Mouse (Mus musculus): ENCODE measurements at regions not wholly inside any gene's neighbourhood (a gene's known extent, or its start where the extent isn't known, plus 50 kb on each side); places are given as distances from the start of the nearest gene placed in this dataset.

- no peak overlapping the region for H3K4me3 ChIP-seq (ENCODE audit: low read depth, low read length)
- 0 out of 2 replicates have a peak overlapping the region, but pooled peaks have one; percentile 21 for H3K27ac ChIP-seq (ENCODE audit: low read depth, low read length)
- no peak overlapping the region for H3K4me2 ChIP-seq (ENCODE audit: low read depth, low read length, poor library complexity, severe bottlenecking)
- H3K27me3 ChIP-seq (ENCODE audit: insufficient read depth, low read length), result no peaks in the 10 kb centered on the region
- WGBS, result 14% methylated on average over 4 of the region's 4 CpGs
- H3K9me3 ChIP-seq (ENCODE audit: low read length), result no peaks in the 10 kb centered on the region
- DNase-seq (ENCODE audit: low spot score), result no peak
- no peak for ATAC-seq (ENCODE audit: low FRiP score)
- H3K36me3 ChIP-seq (ENCODE audit: insufficient read depth, low read length), result no peaks in the 10 kb centered on the region
- 0 out of 2 replicates have a peak, but pooled peaks cover 3% of the 10 kb centered on the region for H3K4me1 ChIP-seq (ENCODE audit: insufficient read depth, low read length)
- H3K9ac ChIP-seq (replicated peaks; ENCODE audit: low read length, poor library complexity, severe bottlenecking), result no peak overlapping the region
- no peak for TF ChIP-seq CTCF (IDR thresholded peaks at IDR 0.05)
Observed at GRCm38 (mm10) chr12:27538210-27538609, 195.8 kb upstream of the Sox11 start.

- no peak overlapping the region for H3K4me3 ChIP-seq (ENCODE audit: low read depth, low read length)
- H3K27ac ChIP-seq (ENCODE audit: low read depth, low read length), result no peak overlapping the region
- no peaks in the 10 kb centered on the region for H3K36me3 ChIP-seq (ENCODE audit: insufficient read depth, low read length)
- WGBS, result 67% methylated on average over 3 of the region's 3 CpGs
- ATAC-seq (ENCODE audit: low FRiP score), result no peak
- H3K9ac ChIP-seq (replicated peaks; ENCODE audit: low read length, poor library complexity, severe bottlenecking), result no peak overlapping the region
- peak; percentile 55 for DNase-seq (ENCODE audit: low spot score)
- no peak for TF ChIP-seq CTCF (IDR thresholded peaks at IDR 0.05)
- 0 out of 2 replicates have a peak, but pooled peaks cover 3% of the 10 kb centered on the region for H3K4me1 ChIP-seq (ENCODE audit: insufficient read depth, low read length)
- no peaks in the 10 kb centered on the region for H3K27me3 ChIP-seq (ENCODE audit: insufficient read depth, low read length)
- H3K4me2 ChIP-seq (ENCODE audit: low read depth, low read length, poor library complexity, severe bottlenecking), result no peak overlapping the region
- no peaks in the 10 kb centered on the region for H3K9me3 ChIP-seq (ENCODE audit: low read length)
Observed at GRCm38 (mm10) chr12:27537507-27537906, 195.1 kb upstream of the Sox11 start.

GRCm38 (mm10) chr12:27537017-27537416 is 194.6 kb upstream of the Sox11 start:
- Histone ChIP-seq H3K4me2 (ENCODE audit: low read depth, low read length, poor library complexity, severe bottlenecking) (no peak overlapping the region), H3K9me3 (ENCODE audit: low read length) (no peaks in the 10 kb centered on the region), H3K27ac (ENCODE audit: low read depth, low read length) (peak overlapping the region; percentile 6; the same call in 1 of the 2 replicates), H3K36me3 (ENCODE audit: insufficient read depth, low read length) (no peaks in the 10 kb centered on the region), H3K4me1 (ENCODE audit: insufficient read depth, low read length) (0 out of 2 replicates have a peak, but pooled peaks cover 3% of the 10 kb centered on the region), H3K27me3 (ENCODE audit: insufficient read depth, low read length) (no peaks in the 10 kb centered on the region), H3K9ac (replicated peaks; ENCODE audit: low read length, poor library complexity, severe bottlenecking) (no peak overlapping the region), H3K4me3 (ENCODE audit: low read depth, low read length) (no peak overlapping the region)
- DNase-seq (ENCODE audit: low spot score) (peak; percentile 18), ATAC-seq (ENCODE audit: low FRiP score) (no peak)
- TF ChIP-seq CTCF (IDR thresholded peaks at IDR 0.05), result no peak
- 29% methylated on average over 9 of the region's 9 CpGs for WGBS

- Histone ChIP-seq H3K27ac (ENCODE audit: low read depth, low read length) (no peak overlapping the region), H3K4me2 (ENCODE audit: low read depth, low read length, poor library complexity, severe bottlenecking) (no peak overlapping the region), H3K4me1 (ENCODE audit: insufficient read depth, low read length) (no peaks in the 10 kb centered on the region), H3K27me3 (ENCODE audit: insufficient read depth, low read length) (no peaks in the 10 kb centered on the region), H3K36me3 (ENCODE audit: insufficient read depth, low read length) (no peaks in the 10 kb centered on the region), H3K9me3 (ENCODE audit: low read length) (no peaks in the 10 kb centered on the region), H3K4me3 (ENCODE audit: low read depth, low read length) (no peak overlapping the region), H3K9ac (replicated peaks; ENCODE audit: low read length, poor library complexity, severe bottlenecking) (no peak overlapping the region)
- TF ChIP-seq CTCF (IDR thresholded peaks at IDR 0.05), result no peak
- WGBS, result 53% methylated on average over 2 of the region's 2 CpGs
- DNase-seq (ENCODE audit: low spot score) (no peak), ATAC-seq (ENCODE audit: low FRiP score) (no peak)
Observed at GRCm38 (mm10) chr12:27525604-27526003, 183.2 kb upstream of the Sox11 start.

- no peak for TF ChIP-seq CTCF (IDR thresholded peaks at IDR 0.05)
- no peak for ATAC-seq (ENCODE audit: low FRiP score)
- Histone ChIP-seq H3K36me3 (ENCODE audit: insufficient read depth, low read length) (no peaks in the 10 kb centered on the region), H3K4me1 (ENCODE audit: insufficient read depth, low read length) (no peaks in the 10 kb centered on the region), H3K9ac (replicated peaks; ENCODE audit: low read length, poor library complexity, severe bottlenecking) (no peak overlapping the region), H3K27me3 (ENCODE audit: insufficient read depth, low read length) (no peaks in the 10 kb centered on the region), H3K4me3 (ENCODE audit: low read depth, low read length) (no peak overlapping the region), H3K9me3 (ENCODE audit: low read length) (no peaks in the 10 kb centered on the region), H3K4me2 (ENCODE audit: low read depth, low read length, poor library complexity, severe bottlenecking) (no peak overlapping the region), H3K27ac (ENCODE audit: low read depth, low read length) (no peak overlapping the region)
- no peak for DNase-seq (ENCODE audit: low spot score)
- WGBS, result 89% methylated on average over 3 of the region's 3 CpGs
Observed at GRCm38 (mm10) chr12:27513253-27513652, 170.9 kb upstream of the Sox11 start.

GRCm38 (mm10) chr12:27508226-27508560 is 165.8 kb upstream of the Sox11 start:
- no peaks in the 10 kb centered on the region for H3K27me3 ChIP-seq (ENCODE audit: insufficient read depth, low read length)
- no peak for DNase-seq (ENCODE audit: low spot score)
- no peak for ATAC-seq (ENCODE audit: low FRiP score)
- H3K4me3 ChIP-seq (ENCODE audit: low read depth, low read length), result no peak overlapping the region
- H3K4me1 ChIP-seq (ENCODE audit: insufficient read depth, low read length), result peaks cover 4% of the 10 kb centered on the region; the same call in 1 of the 2 replicates
- no peak overlapping the region for H3K27ac ChIP-seq (ENCODE audit: low read depth, low read length)
- H3K9ac ChIP-seq (replicated peaks; ENCODE audit: low read length, poor library complexity, severe bottlenecking), result no peak overlapping the region
- H3K9me3 ChIP-seq (ENCODE audit: low read length), result no peaks in the 10 kb centered on the region
- no peak for TF ChIP-seq CTCF (IDR thresholded peaks at IDR 0.05)
- H3K4me2 ChIP-seq (ENCODE audit: low read depth, low read length, poor library complexity, severe bottlenecking), result no peak overlapping the region
- no peaks in the 10 kb centered on the region for H3K36me3 ChIP-seq (ENCODE audit: insufficient read depth, low read length)

Data from midbrain, postnatal 0 days (tissue).